Mouse (Mus musculus) midbrain, postnatal 0 days (tissue): ENCODE measurements around the gene Scnn1a. TPM values are rescaled to one million over a fixed set of nuclear protein-coding genes. Genes with fewer than 3 reads are reported as not detected.
A peak's percentile ranks its signal among the peaks of the same experiment; 100 is the strongest.

ENCODE experiments used
- ATAC-seq: fragments of 200-750 bp; cut with Nextera tagmentation; 2 replicates; pipeline ENCODE4 v1.8.0; 2017; ENCODE audit warnings: moderate number of reproducible peaks, mild to moderate bottlenecking, moderate TSS enrichment, moderate library complexity; ENCODE audit not compliant: low FRiP score
- DNase-seq: peaks from one replicate; pipeline ENCODE4 v3.0.0-alpha.2; 2015; ENCODE audit warnings: low spot score
- H3K27ac ChIP-seq: fragments of 300-500 bp; sonication (generic); 2 replicates; pipeline ENCODE4 v1.5.1; 2014; ENCODE audit warnings: low read depth, mild to moderate bottlenecking, low read length, mixed read lengths
- H3K27me3 ChIP-seq: fragments of 300-500 bp; sonication (generic); 2 replicates; pipeline ENCODE4 v1.6.1; 2014; ENCODE audit warnings: low read length, control low read depth, mixed read lengths; ENCODE audit not compliant: insufficient read depth
- H3K36me3 ChIP-seq: fragments of 300-500 bp; sonication (generic); 2 replicates; pipeline ENCODE4 v1.6.1; 2014; ENCODE audit warnings: low read length, control low read depth, mixed read lengths; ENCODE audit not compliant: insufficient read depth
- H3K4me1 ChIP-seq: fragments of 300-500 bp; sonication (generic); 2 replicates; pipeline ENCODE4 v1.6.1; 2014; ENCODE audit warnings: mild to moderate bottlenecking, control low read depth, antibody characterized with exemption, low read length, mixed read lengths; ENCODE audit not compliant: insufficient read depth
- H3K4me2 ChIP-seq: fragments of 300-500 bp; sonication (generic); 2 replicates; pipeline ENCODE4 v1.6.1; 2014; ENCODE audit warnings: low read depth, mild to moderate bottlenecking, low read length, mixed read lengths; ENCODE audit not compliant: poor library complexity, severe bottlenecking
- H3K4me3 ChIP-seq: fragments of 300-500 bp; sonication (generic); 2 replicates; pipeline ENCODE4 v1.5.1; 2014; ENCODE audit warnings: low read depth, mild to moderate bottlenecking, low read length, moderate library complexity
- H3K9ac ChIP-seq: fragments of 300-500 bp; sonication (generic); replicated peaks from 2 replicates; pipeline ENCODE4 v1.6.1; 2014; ENCODE audit warnings: mild to moderate bottlenecking, low read length, moderate library complexity, mixed read lengths; ENCODE audit not compliant: poor library complexity, severe bottlenecking
- H3K9me3 ChIP-seq: fragments of 300-500 bp; sonication (generic); 2 replicates; pipeline ENCODE4 v1.6.1; 2016; ENCODE audit warnings: low read length, control low read depth
- CTCF ChIP-seq: IDR thresholded peaks from 2 replicates; pipeline ENCODE4 v1.5.1; 2016; ENCODE audit warnings: antibody characterized with exemption, mild to moderate bottlenecking
- WGBS: fragments of 180-500 bp; shearing (Covaris S2); extraction: QIAGEN DNeasy Blood & Tissue Kit; methylation state at CpG from one replicate; pipeline ENCODE4 v1.1.7; 2014; 5-methylcytosine and 5-hydroxymethylcytosine counted together
- polyA plus RNA-seq: library from polyadenylated mRNA; unstranded; fragments of >200 nt; fragmentation: Nextera tagmentation; extraction: Ambion mirVana; gene quantifications from 2 replicates; pipeline ENCODE4 v1.2.1, GENCODE M21; 2015
- total RNA-seq: library from RNA; depleted of rRNA; stranded (reverse); fragments of >200 nt; gene quantifications from 2 replicates; pipeline ENCODE4 v1.2.3, GENCODE M21; 2014

Scnn1a gene
- total and polyA plus RNA-seq, 2 experiments from 2014 or later = 1.5 to 1.8 TPM

DNA sequence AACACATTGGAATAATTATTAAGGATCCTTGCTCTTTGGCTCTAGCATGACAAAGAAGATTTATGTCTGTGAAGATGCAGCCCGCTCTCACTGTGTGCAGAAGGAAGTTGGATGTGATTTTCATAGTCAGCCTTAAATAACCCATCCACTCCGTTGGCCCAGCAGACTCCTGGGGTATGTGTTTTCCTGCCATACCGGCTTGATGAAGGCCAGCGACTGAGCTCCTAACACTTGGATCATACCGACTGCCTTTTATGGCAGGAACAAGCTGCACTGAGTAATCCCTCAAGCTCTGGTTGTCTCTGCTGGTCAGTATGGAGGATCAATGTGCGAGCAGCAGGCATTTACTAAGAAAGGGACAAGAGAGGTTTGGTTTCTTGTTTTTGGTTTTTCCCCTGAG, 15.0 kb upstream of the Scnn1a start:
- H3K36me3 ChIP-seq = no peaks in the 10 kb centered on the region
- TF ChIP-seq CTCF = no peak
- H3K4me2 ChIP-seq = no peak overlapping the region
- DNase-seq (no peak), ATAC-seq (no peak)
- H3K27me3 ChIP-seq = no peaks in the 10 kb centered on the region
- H3K9me3 ChIP-seq = no peaks in the 10 kb centered on the region
- H3K9ac ChIP-seq = no peak overlapping the region
- 84% methylated on average over 6 of the region's 6 CpGs for WGBS
- H3K4me3 ChIP-seq = no peak overlapping the region
- H3K4me1 ChIP-seq = no peaks in the 10 kb centered on the region
- H3K27ac ChIP-seq = no peak overlapping the region

- no peak overlapping the region for H3K27ac ChIP-seq
- no peak for DNase-seq
- ATAC-seq = no peak
- H3K4me3 ChIP-seq = no peak overlapping the region
- no peak overlapping the region for H3K4me2 ChIP-seq
- H3K9me3 ChIP-seq = no peaks in the 10 kb centered on the region
- H3K9ac ChIP-seq = no peak overlapping the region
- H3K36me3 ChIP-seq = no peaks in the 10 kb centered on the region
- H3K4me1 ChIP-seq = no peaks in the 10 kb centered on the region
- WGBS = 87% methylated on average over 5 of the region's 5 CpGs
- H3K27me3 ChIP-seq = no peaks in the 10 kb centered on the region
- no peak for TF ChIP-seq CTCF
Observed at GRCm38 (mm10) chr6:125307091-125307490, 13.4 kb upstream of the Scnn1a start.

GRCm38 (mm10) chr6:125308921-125309320, 11.5 kb upstream of the Scnn1a start:
- Histone ChIP-seq H3K9ac (no peak overlapping the region), H3K27me3 (no peaks in the 10 kb centered on the region), H3K4me2 (no peak overlapping the region), H3K4me3 (no peak overlapping the region), H3K27ac (no peak overlapping the region), H3K4me1 (peaks cover 4% of the 10 kb centered on the region; the same call in 1 of the 2 replicates), H3K36me3 (no peaks in the 10 kb centered on the region), H3K9me3 (no peaks in the 10 kb centered on the region)
- ATAC-seq (no peak), DNase-seq (no peak)
- WGBS = 19% methylated on average over 13 of the region's 13 CpGs
- no peak for TF ChIP-seq CTCF

DNA sequence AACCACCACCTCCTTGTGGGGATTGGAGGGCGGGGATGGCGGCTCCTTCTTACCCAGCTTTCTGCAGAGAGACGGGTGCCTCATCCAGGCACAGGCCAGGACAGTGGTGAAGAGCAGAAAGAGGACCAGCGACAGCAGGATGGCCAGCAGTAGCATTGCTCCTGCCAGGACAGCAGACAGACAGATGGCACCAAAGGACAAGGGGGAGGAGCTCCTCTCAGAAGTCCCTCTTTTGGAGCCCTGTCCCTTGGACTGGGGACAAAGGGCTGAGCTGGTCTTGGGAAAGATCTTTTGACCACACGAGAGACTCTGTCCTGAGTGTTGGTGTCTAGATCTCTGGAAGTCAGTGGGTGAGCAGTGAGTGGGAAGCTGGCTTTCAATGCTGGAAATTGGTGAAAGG, 11.1 kb upstream of the Scnn1a start:
- H3K4me2 ChIP-seq = no peak overlapping the region
- WGBS = 51% methylated on average over 5 of the region's 5 CpGs
- no peaks in the 10 kb centered on the region for H3K9me3 ChIP-seq
- H3K27ac ChIP-seq = no peak overlapping the region
- no peak for DNase-seq
- no peak overlapping the region for H3K4me3 ChIP-seq
- no peak overlapping the region for H3K9ac ChIP-seq
- peaks cover 8% of the 10 kb centered on the region; the same call in 1 of the 2 replicates for H3K4me1 ChIP-seq
- no peaks in the 10 kb centered on the region for H3K27me3 ChIP-seq
- no peaks in the 10 kb centered on the region for H3K36me3 ChIP-seq
- ATAC-seq = no peak
- TF ChIP-seq CTCF = no peak

- Histone ChIP-seq H3K4me2 (no peak overlapping the region; the same call in 1 of the 2 replicates), H3K9ac (no peak overlapping the region), H3K36me3 (no peaks in the 10 kb centered on the region), H3K9me3 (no peaks in the 10 kb centered on the region), H3K4me3 (no peak overlapping the region), H3K4me1 (peaks cover 8% of the 10 kb centered on the region; the same call in 1 of the 2 replicates), H3K27me3 (no peaks in the 10 kb centered on the region), H3K27ac (no peak overlapping the region)
- ATAC-seq (no peak), DNase-seq (no peak)
- no peak for TF ChIP-seq CTCF
- WGBS = 82% methylated on average over 9 of the region's 9 CpGs
Observed at GRCm38 (mm10) chr6:125312171-125312570, 8.3 kb upstream of the Scnn1a start.

- Histone ChIP-seq H3K4me1 (peaks cover 8% of the 10 kb centered on the region; the same call in 1 of the 2 replicates), H3K36me3 (no peaks in the 10 kb centered on the region), H3K4me3 (peak overlapping the region; percentile 31), H3K9me3 (no peaks in the 10 kb centered on the region), H3K27me3 (no peaks in the 10 kb centered on the region), H3K9ac (peak overlapping the region; percentile 33; the same call in 1 of the 2 replicates), H3K27ac (no peak overlapping the region), H3K4me2 (peak overlapping the region; percentile 46)
- no peak for TF ChIP-seq CTCF
- 64% methylated on average over 22 of the region's 22 CpGs for WGBS
- ATAC-seq (no peak), DNase-seq (no peak)
Observed at GRCm38 (mm10) chr6:125312581-125313355, 7.7 kb upstream of the Scnn1a start.
